Mouse (Mus musculus) hindbrain, postnatal 0 days (tissue): ENCODE data around the gene Nol12. TPM values are rescaled to one million over a fixed set of nuclear protein-coding genes. Genes with fewer than 3 reads are reported as not detected.

Source experiments
- ATAC-seq: fragments of 200-750 bp; cut with Nextera tagmentation; 2 replicates; pipeline ENCODE4 v1.8.0; 2017; ENCODE audit warnings: mild to moderate bottlenecking, moderate TSS enrichment, moderate library complexity
- DNase-seq: peaks from one replicate; pipeline ENCODE4 v3.0.0-alpha.2; 2015; ENCODE audit warnings: low spot score
- H3K27ac ChIP-seq: fragments of 300-500 bp; sonication (generic); 2 replicates; pipeline ENCODE4 v1.5.1; 2014; ENCODE audit warnings: mild to moderate bottlenecking
- H3K27me3 ChIP-seq: fragments of 300-500 bp; sonication (generic); 2 replicates; pipeline ENCODE4 v1.6.1; 2014; ENCODE audit warnings: low read length, mixed read lengths; ENCODE audit not compliant: insufficient read depth
- H3K36me3 ChIP-seq: fragments of 300-500 bp; sonication (generic); 2 replicates; pipeline ENCODE4 v1.6.1; 2014; ENCODE audit warnings: low read length, mixed read lengths; ENCODE audit not compliant: insufficient read depth
- H3K4me1 ChIP-seq: fragments of 300-500 bp; sonication (generic); 2 replicates; pipeline ENCODE4 v1.6.1; 2014; ENCODE audit warnings: antibody characterized with exemption, low read length, mixed read lengths; ENCODE audit not compliant: insufficient read depth
- H3K4me2 ChIP-seq: fragments of 300-500 bp; sonication (generic); 2 replicates; pipeline ENCODE4 v1.6.1; 2014; ENCODE audit warnings: low read depth, mild to moderate bottlenecking, low read length, moderate library complexity, mixed read lengths
- H3K4me3 ChIP-seq: fragments of 300-500 bp; sonication (generic); 2 replicates; pipeline ENCODE4 v1.5.1; 2014; ENCODE audit warnings: low read length
- H3K9ac ChIP-seq: fragments of 300-500 bp; sonication (generic); replicated peaks from 2 replicates; pipeline ENCODE4 v1.6.1; 2014; ENCODE audit warnings: mild to moderate bottlenecking, low read length, moderate library complexity, mixed read lengths
- H3K9me3 ChIP-seq: fragments of 300-500 bp; sonication (generic); 2 replicates; pipeline ENCODE4 v1.6.1; 2016; ENCODE audit warnings: low read length, mixed read lengths
- CTCF ChIP-seq: IDR thresholded peaks from 2 replicates; pipeline ENCODE4 v1.5.1; 2016; ENCODE audit warnings: antibody characterized with exemption, control low read depth, low read depth
- WGBS: fragments of 180-500 bp; shearing (Covaris S2); extraction: QIAGEN DNeasy Blood & Tissue Kit; methylation state at CpG from one replicate; pipeline ENCODE4 v1.1.7; 2014; 5-methylcytosine and 5-hydroxymethylcytosine counted together
- polyA plus RNA-seq: library from polyadenylated mRNA; unstranded; fragments of >200 nt; fragmentation: Nextera tagmentation; extraction: Ambion mirVana; gene quantifications from 2 replicates; pipeline ENCODE4 v1.2.1, GENCODE M21; 2015
- total RNA-seq: library from RNA; depleted of rRNA; stranded (reverse); fragments of >200 nt; gene quantifications from 2 replicates; pipeline ENCODE4 v1.2.3, GENCODE M21; 2014

The Nol12 gene
- total and polyA plus RNA-seq, 2 experiments from 2014 or later, result 4.7 to 56.4 TPM

DNA sequence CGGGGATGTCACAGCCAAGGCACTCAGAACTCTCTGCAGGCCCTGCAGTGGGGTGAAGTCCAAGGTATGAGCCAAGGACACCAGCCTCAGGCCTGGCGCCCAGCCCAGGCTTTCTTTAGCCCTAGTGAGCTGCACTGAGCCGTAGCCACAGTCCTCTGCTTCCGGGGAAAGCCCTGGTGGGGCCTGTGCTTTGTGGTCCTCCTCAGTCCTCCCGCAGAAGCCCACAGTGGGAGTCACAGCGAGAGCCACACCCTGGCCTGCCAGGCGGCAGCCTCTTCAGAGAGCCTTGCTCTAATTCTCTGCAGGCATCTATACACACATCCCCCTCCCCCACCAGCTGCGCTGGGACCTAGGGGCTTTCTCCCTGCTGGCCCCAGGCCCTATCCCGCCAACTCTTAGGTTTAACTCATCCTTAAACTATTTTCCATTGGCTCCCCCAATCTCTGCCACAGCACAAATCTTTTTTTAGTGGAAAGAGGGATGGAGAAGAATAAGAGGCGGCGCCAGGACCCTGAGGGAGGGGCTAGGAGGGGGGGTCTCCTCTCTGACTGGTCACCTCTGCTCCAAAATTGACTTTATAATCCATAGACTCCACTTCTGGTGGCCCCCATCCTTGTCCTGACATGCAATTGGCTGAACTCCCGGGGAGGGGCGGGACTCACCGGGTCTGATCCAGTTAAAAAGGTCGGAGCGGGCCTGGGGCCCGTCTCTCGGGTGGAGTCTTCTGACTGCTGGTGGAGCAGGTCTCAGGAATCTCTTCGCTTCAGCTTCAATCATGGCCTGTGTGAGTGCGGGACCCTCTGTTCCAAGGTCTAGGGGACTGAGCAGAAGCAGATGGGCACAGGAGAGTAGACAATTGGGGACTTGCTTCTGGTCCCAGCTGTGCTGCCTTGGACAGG lies 8.5 kb upstream of the Nol12 start, which contains the start of gene Lgals1:
Gene Lgals1 (plus strand): TSS at position 705 of the 899 bp plus-strand sequence.
- WGBS, result 8% methylated on average over 20 of the region's 20 CpGs
- Histone ChIP-seq H3K27me3 (no peaks in the 10 kb centered on the region), H3K4me2 (peak within 1 kb of the TSS; percentile 57), H3K4me3 (peak within 1 kb of the TSS; percentile 2; the same call in 1 of the 2 replicates), H3K9ac (no peak within 1 kb of the TSS), H3K36me3 (no peaks in the 10 kb centered on the region), H3K9me3 (no peaks in the 10 kb centered on the region), H3K4me1 (peaks cover 12% of the 10 kb centered on the region), H3K27ac (peak within 1 kb of the TSS; percentile 60; the same call in 1 of the 2 replicates)
- no peak for TF ChIP-seq CTCF
- ATAC-seq (peak; percentile 80), DNase-seq (peak; percentile 87)

DNA sequence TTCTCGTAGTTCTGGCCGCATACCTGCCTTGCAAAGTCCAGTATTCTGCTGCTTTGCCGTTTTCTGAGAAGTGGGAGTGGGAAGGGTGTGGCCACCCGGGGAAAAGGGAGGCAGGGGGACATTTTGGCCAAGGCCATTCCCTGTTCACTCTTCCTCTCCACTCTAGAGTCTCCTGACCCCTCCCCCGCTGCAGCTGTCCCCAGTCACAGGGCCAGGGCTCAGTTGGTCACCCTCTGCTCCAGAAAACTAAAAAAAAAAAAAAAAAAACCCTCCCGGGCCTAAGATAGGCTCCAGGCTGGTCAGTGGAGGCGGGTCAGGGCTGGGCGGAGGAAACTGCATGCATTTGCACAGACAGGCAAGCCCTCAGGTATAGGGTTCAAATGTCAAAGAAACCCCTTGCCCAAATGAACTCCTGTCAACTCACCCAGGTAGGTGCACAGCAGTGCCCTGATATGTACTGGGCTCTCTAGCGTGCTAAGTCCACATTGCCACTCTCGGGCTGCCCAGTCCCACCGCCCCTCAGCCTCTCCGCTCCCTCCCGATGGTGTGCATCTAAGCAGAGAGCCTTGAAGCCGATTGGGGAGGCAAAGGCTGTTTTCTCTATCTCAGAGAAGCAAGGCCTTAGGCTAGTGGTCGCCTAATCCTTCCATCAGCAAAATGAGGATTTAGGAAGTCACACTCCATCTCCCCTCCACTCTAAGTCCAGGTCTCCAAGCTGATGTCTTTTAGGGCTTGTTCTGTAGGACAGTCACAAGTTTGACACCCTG lies 7.5 kb upstream of the Nol12 start:
- no peak overlapping the region for H3K9ac ChIP-seq
- H3K36me3 ChIP-seq, result no peaks in the 10 kb centered on the region
- no peak for DNase-seq
- H3K4me2 ChIP-seq, result peak overlapping the region; percentile 57
- WGBS, result 27% methylated on average over 15 of the region's 15 CpGs
- no peak for ATAC-seq
- TF ChIP-seq CTCF, result no peak
- no peaks in the 10 kb centered on the region for H3K9me3 ChIP-seq
- peak overlapping the region; percentile 2; the same call in 1 of the 2 replicates for H3K4me3 ChIP-seq
- H3K27ac ChIP-seq, result no peak overlapping the region
- peaks cover 12% of the 10 kb centered on the region for H3K4me1 ChIP-seq
- no peaks in the 10 kb centered on the region for H3K27me3 ChIP-seq

DNA sequence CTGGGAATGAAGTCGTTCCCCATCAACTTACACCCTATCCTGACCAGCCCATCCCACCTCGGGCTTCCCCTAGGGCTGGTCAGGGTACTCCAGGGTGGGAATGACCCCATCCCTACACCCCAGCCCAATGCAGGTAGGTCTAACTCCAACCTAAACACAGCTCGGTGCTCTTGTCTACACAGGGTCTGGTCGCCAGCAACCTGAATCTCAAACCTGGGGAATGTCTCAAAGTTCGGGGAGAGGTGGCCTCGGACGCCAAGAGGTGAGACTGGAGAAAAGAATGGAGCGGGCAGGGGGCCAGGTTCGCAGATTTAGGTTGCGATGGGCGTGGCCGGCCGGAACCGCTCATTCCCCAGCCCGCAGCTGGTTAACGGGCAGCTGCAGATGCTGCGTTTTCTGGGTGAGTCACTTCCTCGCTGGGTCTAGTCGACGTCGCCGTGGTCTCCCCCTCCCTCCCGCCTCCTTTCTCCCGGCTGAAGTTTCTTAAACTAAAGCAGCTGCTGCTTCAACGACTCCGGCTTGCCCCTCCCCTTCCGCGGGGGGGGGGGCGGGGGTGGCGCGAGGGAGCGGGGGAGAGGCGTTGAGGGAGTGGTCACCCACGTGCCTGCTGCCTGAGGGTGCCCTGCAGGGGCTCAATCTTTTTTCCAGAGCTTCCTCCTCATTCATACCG lies 6.8 kb upstream of the Nol12 start:
- no peak for TF ChIP-seq CTCF
- ATAC-seq, result no peak
- Histone ChIP-seq H3K9me3 (no peaks in the 10 kb centered on the region), H3K27me3 (no peaks in the 10 kb centered on the region), H3K4me3 (peak overlapping the region; percentile 18), H3K4me1 (peaks cover 12% of the 10 kb centered on the region), H3K4me2 (peak overlapping the region; percentile 57), H3K36me3 (no peaks in the 10 kb centered on the region), H3K27ac (no peak overlapping the region), H3K9ac (0 out of 2 replicates have a peak overlapping the region, but pooled peaks have one; percentile 9)
- peak; percentile 53 for DNase-seq
- WGBS, result under 1% methylated on average over 29 of the region's 35 CpGs

DNA sequence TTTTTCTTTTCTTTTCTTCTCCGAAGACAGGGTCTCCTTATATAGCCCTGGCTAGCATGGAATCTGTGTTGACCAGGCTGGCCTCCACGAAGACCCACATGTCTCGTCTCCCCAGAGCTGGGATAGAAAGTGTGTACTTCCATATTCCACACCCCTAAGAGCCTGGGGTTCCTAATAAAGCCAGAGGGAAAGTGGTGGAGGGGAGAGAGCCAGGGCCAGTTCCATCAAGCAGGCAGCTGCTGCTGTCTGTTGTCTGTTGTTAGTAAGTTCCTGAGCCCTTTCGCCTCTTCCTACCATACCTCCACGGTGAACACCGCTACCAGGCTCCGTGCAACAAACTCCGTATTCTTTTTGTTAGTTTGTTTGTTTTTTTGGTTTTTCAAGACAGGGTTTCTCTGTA lies 6.2 kb upstream of the Nol12 start:
- TF ChIP-seq CTCF, result no peak
- ATAC-seq (no peak), DNase-seq (no peak)
- H3K4me3 ChIP-seq, result no peak overlapping the region
- H3K27me3 ChIP-seq, result no peaks in the 10 kb centered on the region
- no peaks in the 10 kb centered on the region for H3K36me3 ChIP-seq
- no peak overlapping the region for H3K9ac ChIP-seq
- H3K27ac ChIP-seq, result no peak overlapping the region
- H3K4me1 ChIP-seq, result peaks cover 12% of the 10 kb centered on the region
- 50% methylated on average over 8 of the region's 8 CpGs for WGBS
- no peaks in the 10 kb centered on the region for H3K9me3 ChIP-seq
- H3K4me2 ChIP-seq, result peak overlapping the region; percentile 57

DNA sequence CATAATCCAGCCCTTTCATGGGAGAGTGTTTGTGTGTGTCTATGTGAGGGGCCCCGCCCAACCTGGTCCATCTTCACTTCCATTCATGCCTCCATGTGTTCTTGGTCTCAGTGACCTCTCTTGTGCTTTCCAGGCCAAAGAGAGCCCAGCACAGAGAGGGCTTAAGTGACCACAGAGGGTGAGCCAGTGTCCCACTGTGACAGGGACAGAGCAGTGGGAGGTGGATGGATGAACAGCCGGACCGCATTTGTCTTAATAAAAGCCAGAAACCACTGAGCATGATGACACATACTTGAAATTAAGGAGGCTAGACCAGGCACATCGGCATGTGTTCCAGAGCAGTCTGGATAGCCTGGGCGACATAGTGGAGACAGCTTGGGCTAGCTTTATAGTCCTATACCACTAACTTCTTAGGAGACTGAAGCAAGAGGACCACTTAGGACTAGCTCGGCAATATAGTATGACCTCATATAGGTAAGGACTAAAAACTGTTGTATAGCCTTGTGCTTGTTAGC lies 4.5 kb upstream of the Nol12 start:
- ATAC-seq, result no peak
- no peak for TF ChIP-seq CTCF
- Histone ChIP-seq H3K9me3 (no peaks in the 10 kb centered on the region), H3K4me2 (no peak overlapping the region), H3K36me3 (no peaks in the 10 kb centered on the region), H3K4me1 (peaks cover 12% of the 10 kb centered on the region), H3K9ac (no peak overlapping the region), H3K27ac (no peak overlapping the region), H3K4me3 (no peak overlapping the region), H3K27me3 (no peaks in the 10 kb centered on the region)
- no peak for DNase-seq
- 91% methylated on average over 6 of the region's 6 CpGs for WGBS

DNA sequence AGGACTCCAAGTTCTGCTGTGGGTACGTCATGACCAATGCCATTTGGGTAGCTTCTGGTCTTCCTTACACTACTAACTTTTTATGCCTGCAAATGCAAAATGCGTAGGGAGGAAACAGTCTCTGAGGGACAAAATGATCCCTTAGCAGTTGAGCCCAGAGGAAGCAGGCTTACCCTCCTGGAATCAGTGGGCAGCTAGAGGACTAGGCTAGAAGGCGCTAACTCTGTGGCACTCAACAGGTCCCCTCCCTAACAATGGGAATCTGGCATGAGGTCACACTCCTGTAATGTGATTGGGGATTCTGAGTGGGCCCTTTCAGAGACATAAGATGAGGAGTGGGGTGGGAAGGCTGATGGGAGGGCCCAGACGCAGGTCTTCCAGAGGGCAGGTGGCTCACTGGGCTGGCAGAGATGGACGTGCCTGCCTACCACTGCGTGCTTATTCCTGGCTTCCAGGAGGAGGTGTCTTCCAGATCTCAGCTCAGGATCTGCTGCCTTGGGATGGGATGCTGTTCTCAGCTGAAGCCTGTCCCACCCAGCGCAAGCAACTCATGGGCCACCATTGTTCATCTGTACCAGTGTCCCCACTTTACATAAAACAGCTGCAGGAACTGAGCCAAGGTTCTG lies 3.8 kb upstream of the Nol12 start:
- no peak overlapping the region for H3K9ac ChIP-seq
- 85% methylated on average over 7 of the region's 7 CpGs for WGBS
- H3K4me3 ChIP-seq, result no peak overlapping the region
- H3K9me3 ChIP-seq, result no peaks in the 10 kb centered on the region
- no peaks in the 10 kb centered on the region for H3K36me3 ChIP-seq
- H3K4me2 ChIP-seq, result no peak overlapping the region
- H3K27me3 ChIP-seq, result no peaks in the 10 kb centered on the region
- no peak for DNase-seq
- H3K27ac ChIP-seq, result no peak overlapping the region
- no peak for ATAC-seq
- TF ChIP-seq CTCF, result no peak
- peaks cover 11% of the 10 kb centered on the region; the same call in 1 of the 2 replicates for H3K4me1 ChIP-seq
